In genomic region chr9:42550116-42550515, GRCm38 (mm10) we compare ENCODE assay signal across 9 mouse cellular contexts. TPM values are rescaled to one million over a fixed set of nuclear protein-coding genes. Genes with fewer than 3 reads are reported as not detected.
DNase-seq lines count a peak whose midpoint lies in the region; ATAC-seq and TF ChIP-seq lines count a peak whose summit lies in the region.
"Had no signal": no experiment of that assay in that cellular context is flagged by ENCODE, and none has a peak within 500 bp of the region (broad histone marks: within the 10 kb centered on the region; RNA-seq: fewer than 3 reads in every experiment).

No protein-coding gene starts in this region.

- no peak for ATAC-seq in liver, embryonic 12.5 days
- ATAC-seq in kidney, embryonic 16.5 days (ENCODE audit: low FRiP score, low TSS enrichment) = peak; percentile 9; the same call in 1 of the 2 replicates
- ATAC-seq in liver, postnatal 0 days = no peak

- no peaks in the 10 kb centered on the region for H3K36me3 ChIP-seq in liver, embryonic 12.5 days
- H3K36me3 ChIP-seq in kidney, embryonic 16.5 days (ENCODE audit: insufficient read depth, low read length) = no peaks in the 10 kb centered on the region
- H3K36me3 ChIP-seq in liver, postnatal 0 days (replicated peaks; ENCODE audit: insufficient read depth, low read length) = no peaks in the 10 kb centered on the region
- H3K36me3 ChIP-seq in thymus, adult 2 months (ENCODE audit: control insufficient read depth, insufficient read depth, low read length) = no peaks in the 10 kb centered on the region

- no peak overlapping the region for H3K9ac ChIP-seq in liver, embryonic 12.5 days
- no peak overlapping the region for H3K9ac ChIP-seq in kidney, embryonic 16.5 days (replicated peaks; ENCODE audit: low read length)
- H3K9ac ChIP-seq in liver, postnatal 0 days (replicated peaks) = no peak overlapping the region

- peak; percentile 68 for DNase-seq in liver
- peak; percentile 75 to 83 for DNase-seq in cerebellum, postnatal 36 days
- DNase-seq in gastrocnemius, adult 8-10 months (ENCODE audit: low spot score in 2 of 2) = peak; percentile 5 to 7
- peak; percentile 81 for DNase-seq in liver, postnatal 0 days
- DNase-seq in thymus, adult 2 months = peak; percentile 83

- TF ChIP-seq POLR2A in olfactory bulb, adult 2 months (IDR thresholded peaks at IDR 0.05; ENCODE audit: insufficient read depth, low read depth, low read length) = no peak
- no peak for TF ChIP-seq POLR2A in thymus, adult 2 months (IDR thresholded peaks at IDR 0.05; ENCODE audit: control insufficient read depth, extremely low read depth, insufficient read depth, low read length, poor library complexity)

- no peak overlapping the region for H3K4me3 ChIP-seq in liver, embryonic 12.5 days
- H3K4me3 ChIP-seq in kidney, embryonic 16.5 days (ENCODE audit: low read length) = no peak overlapping the region
- no peak overlapping the region for H3K4me3 ChIP-seq in liver, postnatal 0 days (ENCODE audit: low read depth, low read length)
- no peak overlapping the region for H3K4me3 ChIP-seq in olfactory bulb, adult 2 months (ENCODE audit: insufficient read depth, low read depth, low read length)
- no peak overlapping the region for H3K4me3 ChIP-seq in thymus, adult 2 months (ENCODE audit: control insufficient read depth, insufficient read depth, low read length)
- H3K4me3 ChIP-seq: myocyte had no signal

- TF ChIP-seq EP300 in liver, postnatal 0 days (IDR thresholded peaks at IDR 0.05; ENCODE audit: low read depth) = no peak

- H3K27me3 ChIP-seq in liver, embryonic 12.5 days (replicated peaks) = 0 out of 2 replicates have a peak, but pooled peaks cover 2% of the 10 kb centered on the region
- H3K27me3 ChIP-seq in kidney, embryonic 16.5 days (ENCODE audit: insufficient read depth, low read length) = no peaks in the 10 kb centered on the region
- H3K27me3 ChIP-seq in liver, postnatal 0 days (ENCODE audit: insufficient read depth, low read length) = no peaks in the 10 kb centered on the region
- no peaks in the 10 kb centered on the region for H3K27me3 ChIP-seq in thymus, adult 2 months (ENCODE audit: control insufficient read depth, insufficient read depth, low read length)

- H3K27ac ChIP-seq in liver, embryonic 12.5 days = no peak overlapping the region
- H3K27ac ChIP-seq in kidney, embryonic 16.5 days (ENCODE audit: low read length) = no peak overlapping the region
- no peak overlapping the region for H3K27ac ChIP-seq in liver, postnatal 0 days (ENCODE audit: low read depth)
- H3K27ac ChIP-seq in olfactory bulb, adult 2 months (ENCODE audit: insufficient read depth, low read depth, low read length) = no peak overlapping the region
- H3K27ac ChIP-seq in thymus, adult 2 months (ENCODE audit: control insufficient read depth, insufficient read depth, low read length) = no peak overlapping the region

- WGBS in liver, embryonic 12.5 days (ENCODE audit: insufficient replicate concordance) = 11% methylated on average over 13 of the region's 13 CpGs
- 21% methylated on average over 13 of the region's 13 CpGs for WGBS in kidney, embryonic 16.5 days
- WGBS in liver, postnatal 0 days (ENCODE audit: insufficient replicate concordance) = 16% methylated on average over 13 of the region's 13 CpGs
- 14% methylated on average over 13 of the region's 13 CpGs for WGBS in olfactory bulb, adult 2 months
- 25% methylated on average over 13 of the region's 13 CpGs for WGBS in thymus, adult 2 months

- H3K9me3 ChIP-seq in liver, embryonic 12.5 days (replicated peaks) = no peaks in the 10 kb centered on the region
- H3K9me3 ChIP-seq in kidney, embryonic 16.5 days (ENCODE audit: low read length) = no peaks in the 10 kb centered on the region
- no peaks in the 10 kb centered on the region for H3K9me3 ChIP-seq in liver, postnatal 0 days (ENCODE audit: low read length)

- no peak overlapping the region for H3K4me2 ChIP-seq in liver, embryonic 12.5 days
- no peak overlapping the region for H3K4me2 ChIP-seq in kidney, embryonic 16.5 days (replicated peaks; ENCODE audit: low read depth, low read length)
- H3K4me2 ChIP-seq in liver, postnatal 0 days (ENCODE audit: low read depth, low read length) = no peak overlapping the region

- H3K4me1 ChIP-seq in liver, embryonic 12.5 days = no peaks in the 10 kb centered on the region
- H3K4me1 ChIP-seq in kidney, embryonic 16.5 days (ENCODE audit: insufficient read depth, low read length) = no peaks in the 10 kb centered on the region
- no peaks in the 10 kb centered on the region for H3K4me1 ChIP-seq in liver, postnatal 0 days (ENCODE audit: insufficient read depth)
- peaks cover 10% of the 10 kb centered on the region for H3K4me1 ChIP-seq in olfactory bulb, adult 2 months (ENCODE audit: control insufficient read depth, insufficient read depth, low read length)
- H3K4me1 ChIP-seq in thymus, adult 2 months (replicated peaks; ENCODE audit: control insufficient read depth, insufficient read depth, low read length) = no peaks in the 10 kb centered on the region

- peak; percentile 89 for TF ChIP-seq CTCF in liver, postnatal 0 days (IDR thresholded peaks at IDR 0.05; ENCODE audit: low read depth)
- TF ChIP-seq CTCF in olfactory bulb, adult 2 months (IDR thresholded peaks at IDR 0.05; ENCODE audit: insufficient read depth, low read depth, low read length) = peak; percentile 95
- TF ChIP-seq CTCF in thymus, adult 2 months (IDR thresholded peaks at IDR 0.05; ENCODE audit: borderline replicate concordance, control insufficient read depth, extremely low read depth, insufficient read depth, low read length, poor library complexity) = peak; percentile 96

RNA-seq across cellular contexts. Expression of gene Tbcel, which starts 42.5 kb away (rescaled TPM):
- polyA plus RNA-seq in liver, embryonic 12.5 days (2016; fragmentation: Nextera tagmentation; extraction: Ambion mirVana) = 10.0 and 10.7 TPM in 2 replicates
- total RNA-seq in gastrocnemius, adult 8-10 months (2022) = 10 to 100 TPM; 15.1 to 18.0 (median 16.9) TPM
- 4.7 and 5.9 TPM in 2 replicates for polyA plus RNA-seq in kidney, embryonic 16.5 days (2015; fragmentation: Nextera tagmentation; extraction: Ambion mirVana)
- polyA plus RNA-seq in liver, postnatal 0 days (2015; fragmentation: Nextera tagmentation; extraction: Ambion mirVana) = 7.0 and 7.6 TPM in 2 replicates
- polyA plus RNA-seq in olfactory bulb, adult 2 months (2012; ENCODE audit: insufficient read depth, insufficient read length, low replicate concordance, missing spikeins) = not detected in 2 replicates
- polyA plus RNA-seq in thymus, adult 2 months (2012; rRNA removed) = 22.8 TPM in 2 replicates

Comparison
In these comparisons a context has a peak if more than half of its experiments do, and no peak if none do; other contexts are left out.
1. DNase-seq: peak in every context shown above with its lines; median percentile 83 in thymus, adult 2 months; 81 in liver, postnatal 0 days; 79 in cerebellum, postnatal 36 days; 68 in liver; 6 in gastrocnemius, adult 8-10 months.